Mouse (Mus musculus): Measurements from ENCODE around the gene Shisa8. TPM values are rescaled to one million over a fixed set of nuclear protein-coding genes. Genes with fewer than 3 reads are reported as not detected.

The Shisa8 gene
- polyA plus RNA-seq, 1 experiment from 2014 or later: 1.8 TPM

GRCm38 (mm10) chr15:82235661-82236060, 23.0 kb upstream of the Shisa8 start:
- no peak overlapping the region for H3K4me3 ChIP-seq
- no peaks in the 10 kb centered on the region for H3K9me3 ChIP-seq
- H3K9ac ChIP-seq: no peak overlapping the region
- 77% methylated on average over 10 of the region's 10 CpGs for WGBS
- H3K36me3 ChIP-seq: no peaks in the 10 kb centered on the region
- H3K27ac ChIP-seq: no peak overlapping the region
- no peak overlapping the region for H3K4me2 ChIP-seq
- ATAC-seq (ENCODE audit: low FRiP score): no peak
- peaks cover 10% of the 10 kb centered on the region for H3K4me1 ChIP-seq (replicated peaks)
- no peaks in the 10 kb centered on the region for H3K27me3 ChIP-seq

- 0 out of 2 replicates have a peak, but pooled peaks cover 6% of the 10 kb centered on the region for H3K27me3 ChIP-seq
- H3K9ac ChIP-seq: no peak overlapping the region
- no peak overlapping the region for H3K27ac ChIP-seq
- H3K4me3 ChIP-seq: no peak overlapping the region
- H3K9me3 ChIP-seq: no peaks in the 10 kb centered on the region
- H3K36me3 ChIP-seq: no peaks in the 10 kb centered on the region
- ATAC-seq (ENCODE audit: low FRiP score): no peak
- no peak overlapping the region for H3K4me2 ChIP-seq
- WGBS: 77% methylated on average over 4 of the region's 4 CpGs
- peaks cover 15% of the 10 kb centered on the region for H3K4me1 ChIP-seq (replicated peaks)
Observed at GRCm38 (mm10) chr15:82232651-82233050, 20.0 kb upstream of the Shisa8 start.

- Histone ChIP-seq H3K36me3 (no peaks in the 10 kb centered on the region), H3K27me3 (0 out of 2 replicates have a peak, but pooled peaks cover 6% of the 10 kb centered on the region), H3K9ac (no peak overlapping the region), H3K4me2 (no peak overlapping the region), H3K27ac (no peak overlapping the region), H3K4me3 (no peak overlapping the region), H3K9me3 (no peaks in the 10 kb centered on the region), H3K4me1 (replicated peaks) (peaks cover 15% of the 10 kb centered on the region)
- ATAC-seq (ENCODE audit: low FRiP score): no peak
- WGBS: 67% methylated on average over 11 of the region's 11 CpGs
Observed at GRCm38 (mm10) chr15:82231591-82232378, 19.2 kb upstream of the Shisa8 start.

- no peaks in the 10 kb centered on the region for H3K9me3 ChIP-seq
- no peak overlapping the region for H3K9ac ChIP-seq
- H3K27me3 ChIP-seq: 0 out of 2 replicates have a peak, but pooled peaks cover 8% of the 10 kb centered on the region
- no peaks in the 10 kb centered on the region for H3K36me3 ChIP-seq
- 77% methylated on average over 4 of the region's 4 CpGs for WGBS
- H3K4me2 ChIP-seq: no peak overlapping the region
- no peak overlapping the region for H3K4me3 ChIP-seq
- no peak for ATAC-seq (ENCODE audit: low FRiP score)
- peaks cover 15% of the 10 kb centered on the region for H3K4me1 ChIP-seq (replicated peaks)
- no peak overlapping the region for H3K27ac ChIP-seq
Observed at GRCm38 (mm10) chr15:82231100-82231499, 18.5 kb upstream of the Shisa8 start.

- Histone ChIP-seq H3K27me3 (peaks cover 15% of the 10 kb centered on the region), H3K36me3 (no peaks in the 10 kb centered on the region), H3K4me2 (no peak overlapping the region), H3K27ac (no peak overlapping the region), H3K9ac (no peak overlapping the region), H3K4me1 (replicated peaks) (peaks cover 15% of the 10 kb centered on the region), H3K4me3 (no peak overlapping the region), H3K9me3 (no peaks in the 10 kb centered on the region)
- no peak for ATAC-seq (ENCODE audit: low FRiP score)
- 77% methylated on average over 6 of the region's 6 CpGs for WGBS
Observed at GRCm38 (mm10) chr15:82230098-82230611, 17.5 kb upstream of the Shisa8 start.

GRCm38 (mm10) chr15:82229542-82230045, 17.0 kb upstream of the Shisa8 start:
- WGBS: 37% methylated on average over 11 of the region's 11 CpGs
- Histone ChIP-seq H3K27me3 (peaks cover 21% of the 10 kb centered on the region), H3K4me1 (replicated peaks) (peaks cover 18% of the 10 kb centered on the region), H3K9me3 (no peaks in the 10 kb centered on the region), H3K4me3 (no peak overlapping the region), H3K9ac (no peak overlapping the region), H3K36me3 (no peaks in the 10 kb centered on the region), H3K27ac (no peak overlapping the region), H3K4me2 (no peak overlapping the region)
- ATAC-seq (ENCODE audit: low FRiP score): no peak

GRCm38 (mm10) chr15:82225769-82226168, 13.2 kb upstream of the Shisa8 start:
- no peaks in the 10 kb centered on the region for H3K9me3 ChIP-seq
- no peak overlapping the region for H3K4me3 ChIP-seq
- H3K27ac ChIP-seq: no peak overlapping the region
- no peak overlapping the region for H3K9ac ChIP-seq
- H3K4me2 ChIP-seq: no peak overlapping the region
- peaks cover 26% of the 10 kb centered on the region for H3K4me1 ChIP-seq (replicated peaks)
- H3K36me3 ChIP-seq: no peaks in the 10 kb centered on the region
- H3K27me3 ChIP-seq: peaks cover 40% of the 10 kb centered on the region
- no peak for ATAC-seq (ENCODE audit: low FRiP score)
- 87% methylated on average over 5 of the region's 5 CpGs for WGBS

GRCm38 (mm10) chr15:82224602-82225215, 12.1 kb upstream of the Shisa8 start:
- peaks cover 37% of the 10 kb centered on the region for H3K27me3 ChIP-seq
- H3K27ac ChIP-seq: no peak overlapping the region
- H3K4me2 ChIP-seq: peak overlapping the region; percentile 64; the same call in 1 of the 2 replicates
- H3K9ac ChIP-seq: peak overlapping the region; percentile 71; the same call in 1 of the 2 replicates
- no peak overlapping the region; the same call in 1 of the 2 replicates for H3K4me3 ChIP-seq
- no peak for ATAC-seq (ENCODE audit: low FRiP score)
- peaks cover 32% of the 10 kb centered on the region for H3K4me1 ChIP-seq (replicated peaks)
- WGBS: 42% methylated on average over 7 of the region's 7 CpGs
- H3K9me3 ChIP-seq: no peaks in the 10 kb centered on the region
- no peaks in the 10 kb centered on the region for H3K36me3 ChIP-seq

- no peaks in the 10 kb centered on the region for H3K9me3 ChIP-seq
- peak within 1 kb of the TSS; percentile 71 for H3K9ac ChIP-seq
- peak within 1 kb of the TSS; percentile 34 for H3K4me3 ChIP-seq
- peak; percentile 59 for ATAC-seq (ENCODE audit: low FRiP score)
- H3K36me3 ChIP-seq: no peaks in the 10 kb centered on the region
- H3K4me2 ChIP-seq: peak within 1 kb of the TSS; percentile 64
- no peak within 1 kb of the TSS for H3K27ac ChIP-seq
- H3K27me3 ChIP-seq: peaks cover 37% of the 10 kb centered on the region
- WGBS: under 1% methylated on average over 43 of the region's 44 CpGs
- H3K4me1 ChIP-seq (replicated peaks): peaks cover 27% of the 10 kb centered on the region
Observed at GRCm38 (mm10) chr15:82223657-82224601, 11.3 kb upstream of the Shisa8 start, which contains the start of gene Tnfrsf13c. TSS of gene Tnfrsf13c (minus strand) at chr15:82224369.

- peaks cover 37% of the 10 kb centered on the region for H3K27me3 ChIP-seq
- no peaks in the 10 kb centered on the region for H3K9me3 ChIP-seq
- H3K9ac ChIP-seq: no peak overlapping the region
- H3K36me3 ChIP-seq: no peaks in the 10 kb centered on the region
- no peak overlapping the region for H3K4me3 ChIP-seq
- H3K4me2 ChIP-seq: no peak overlapping the region
- no peak overlapping the region for H3K27ac ChIP-seq
- peaks cover 27% of the 10 kb centered on the region for H3K4me1 ChIP-seq (replicated peaks)
- 66% methylated on average over 7 of the region's 7 CpGs for WGBS
- ATAC-seq (ENCODE audit: low FRiP score): no peak
Observed at GRCm38 (mm10) chr15:82223251-82223650, 10.6 kb upstream of the Shisa8 start.

GRCm38 (mm10) chr15:82221104-82221860, 8.7 kb upstream of the Shisa8 start:
- WGBS: 69% methylated on average over 14 of the region's 14 CpGs
- no peak overlapping the region for H3K27ac ChIP-seq
- peak overlapping the region; percentile 24; the same call in 1 of the 2 replicates for H3K9ac ChIP-seq
- no peak for ATAC-seq (ENCODE audit: low FRiP score)
- H3K4me2 ChIP-seq: no peak overlapping the region
- no peaks in the 10 kb centered on the region for H3K36me3 ChIP-seq
- no peaks in the 10 kb centered on the region for H3K9me3 ChIP-seq
- H3K4me3 ChIP-seq: no peak overlapping the region
- H3K27me3 ChIP-seq: peaks cover 51% of the 10 kb centered on the region
- H3K4me1 ChIP-seq (replicated peaks): peaks cover 38% of the 10 kb centered on the region

Measured in hindbrain, embryonic 13.5 days (tissue).